Mouse (Mus musculus): ENCODE data around the gene Olfr716.
"Not testable (repeated sequence)": the region's sequence is repeated elsewhere in the genome, so short reads cannot be mapped to it uniquely, and the experiment has no call there.

Gene Olfr716

DNA sequence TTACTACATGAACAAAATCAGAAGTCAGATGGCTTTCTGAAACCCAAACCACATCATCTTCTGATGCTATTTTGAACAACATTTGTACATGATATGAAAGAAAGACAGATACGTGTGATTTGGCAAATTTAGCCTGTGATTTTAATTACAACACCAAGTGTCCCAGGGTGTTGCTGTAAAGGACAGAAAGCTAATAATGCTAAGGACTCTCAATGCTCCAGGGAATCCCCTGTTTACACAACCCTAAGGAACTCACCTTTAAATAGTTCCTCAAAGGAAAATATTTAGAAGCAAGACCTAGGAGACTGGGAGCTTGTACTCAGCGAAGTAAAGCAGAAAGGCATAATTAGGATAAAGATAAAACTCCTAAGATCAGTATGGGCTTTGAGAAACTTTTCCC lies at the start of gene Olfr716:
TSS of gene Olfr716 (plus strand) at position 301 of the 400 bp plus-strand sequence.
- not testable (repeated sequence) for DNase-seq (ENCODE audit: low spot score)

- DNase-seq (ENCODE audit: low spot score) = no peak
Measured at GRCm38 (mm10) chr7:107092920-107093319, 45.2 kb upstream of the Olfr716 start, which contains the start of gene Olfr17. TSS of gene Olfr17 (plus strand) at chr7:107093220.

- DNase-seq (ENCODE audit: low spot score) = not testable (repeated sequence)
Measured at GRCm38 (mm10) chr7:107110269-107110668, 27.9 kb upstream of the Olfr716 start, which contains the start of gene Olfr715b. TSS of gene Olfr715b (minus strand) at chr7:107110369.

GRCm38 (mm10) chr7:107130983-107131382 lies 7.1 kb upstream of the Olfr716 start, which contains the start of gene Olfr715:
TSS of gene Olfr715 (minus strand) at chr7:107131083.
- not testable (repeated sequence) for DNase-seq (ENCODE audit: low spot score)

GRCm38 (mm10) chr7:107166690-107167089 lies 28.6 kb downstream of the Olfr716 start, which contains the start of gene Nlrp14:
TSS of gene Nlrp14 (plus strand) at chr7:107166990.
- no peak for DNase-seq (ENCODE audit: low spot score)

GRCm38 (mm10) chr7:107180406-107180805 lies 42.3 kb downstream of the Olfr716 start:
- DNase-seq (ENCODE audit: low spot score) = peak; percentile 5
